Comparison of ENCODE assay signal across 11 mouse cellular contexts in genomic region chr1:133119931-133120712, GRCm38 (mm10). TPM values are rescaled to one million over a fixed set of nuclear protein-coding genes. Genes with fewer than 3 reads are reported as not detected.
A peak's percentile ranks its signal among the peaks of the same experiment; 100 is the strongest.
DNase-seq lines count a peak whose midpoint lies in the region; ATAC-seq and TF ChIP-seq lines count a peak whose summit lies in the region.
"Had no signal": no experiment of that assay in that cellular context is flagged by ENCODE, and none has a peak within 500 bp of the region (broad histone marks: within the 10 kb centered on the region; RNA-seq: fewer than 3 reads in every experiment).

No protein-coding gene starts in this region.

- H3K4me3 ChIP-seq in kidney, embryonic 16.5 days (ENCODE audit: low read length): no peak overlapping the region
- no peak overlapping the region for H3K4me3 ChIP-seq in lung, embryonic 15.5 days
- H3K4me3 ChIP-seq in stomach, postnatal 0 days (ENCODE audit: low read depth, low read length): no peak overlapping the region
- H3K4me3 ChIP-seq: hindbrain, embryonic 13.5 days had no signal

- no peak for TF ChIP-seq EP300 in stomach, postnatal 0 days (optimal IDR thresholded peaks at IDR 0.05)

- H3K4me1 ChIP-seq in kidney, embryonic 16.5 days (ENCODE audit: insufficient read depth, low read length): peaks cover 14% of the 10 kb centered on the region; the same call in 1 of the 2 replicates
- peaks cover 12% of the 10 kb centered on the region for H3K4me1 ChIP-seq in lung, embryonic 15.5 days
- no peaks in the 10 kb centered on the region for H3K4me1 ChIP-seq in stomach, postnatal 0 days (replicated peaks; ENCODE audit: control insufficient read depth, insufficient read depth)

- 29% methylated on average over 7 of the region's 7 CpGs for WGBS in kidney, embryonic 16.5 days
- 23% methylated on average over 7 of the region's 7 CpGs for WGBS in lung, embryonic 15.5 days
- WGBS in stomach, postnatal 0 days: 27% methylated on average over 7 of the region's 7 CpGs

- H3K27me3 ChIP-seq in kidney, embryonic 16.5 days (ENCODE audit: insufficient read depth, low read length): no peaks in the 10 kb centered on the region
- no peaks in the 10 kb centered on the region for H3K27me3 ChIP-seq in lung, embryonic 15.5 days
- H3K27me3 ChIP-seq in stomach, postnatal 0 days (ENCODE audit: control insufficient read depth, insufficient read depth, low read length): no peaks in the 10 kb centered on the region
- H3K27me3 ChIP-seq: hindbrain, embryonic 13.5 days had no signal

- no peaks in the 10 kb centered on the region for H3K36me3 ChIP-seq in kidney, embryonic 16.5 days (ENCODE audit: insufficient read depth, low read length)
- no peaks in the 10 kb centered on the region for H3K36me3 ChIP-seq in lung, embryonic 15.5 days
- H3K36me3 ChIP-seq in stomach, postnatal 0 days (ENCODE audit: control insufficient read depth, insufficient read depth, low read length): no peaks in the 10 kb centered on the region
- H3K36me3 ChIP-seq: hindbrain, embryonic 13.5 days had no signal

- H3K9ac ChIP-seq in kidney, embryonic 16.5 days (replicated peaks; ENCODE audit: low read length): no peak overlapping the region
- no peak overlapping the region for H3K9ac ChIP-seq in lung, embryonic 15.5 days
- no peak overlapping the region for H3K9ac ChIP-seq in stomach, postnatal 0 days (ENCODE audit: low read length)
- H3K9ac ChIP-seq: hindbrain, embryonic 13.5 days had no signal

- ATAC-seq in kidney, embryonic 16.5 days (ENCODE audit: low FRiP score, low TSS enrichment): no peak
- peak; percentile 96 for ATAC-seq in granulocyte monocyte progenitor cell, adult 5-6 weeks (replicated peaks; ENCODE audit: poor library complexity, severe bottlenecking)
- peak; percentile 58; the same call in 1 of the 2 replicates for ATAC-seq in lung, embryonic 15.5 days (ENCODE audit: borderline replicate concordance, extremely low read depth, low FRiP score, low TSS enrichment)
- ATAC-seq in stomach, postnatal 0 days (ENCODE audit: low FRiP score, low TSS enrichment): 0 out of 2 replicates have a peak, but pooled peaks have one; percentile 27
- no peak for ATAC-seq in CD4-positive, CD25-positive, alpha-beta regulatory T cell, adult 4 months
- ATAC-seq: midbrain, embryonic 16.5 days had no signal

- no peak for DNase-seq in kidney, adult 11 months
- DNase-seq in stomach, postnatal 0 days (ENCODE audit: low spot score): no peak
- no peak for DNase-seq in right cerebral cortex, postnatal 4 days
- no peak for DNase-seq in right cerebral cortex, adult 18-20 months
- DNase-seq: cerebellum, postnatal 36 days had no signal

- 0 out of 2 replicates have a peak overlapping the region, but pooled peaks have one; percentile 12 for H3K27ac ChIP-seq in kidney, embryonic 16.5 days (ENCODE audit: low read length)
- H3K27ac ChIP-seq in lung, embryonic 15.5 days: peak overlapping the region; percentile 18; the same call in 1 of the 2 replicates
- no peak overlapping the region for H3K27ac ChIP-seq in stomach, postnatal 0 days (replicated peaks)
- H3K27ac ChIP-seq: hindbrain, embryonic 13.5 days had no signal

- peaks cover 2% of the 10 kb centered on the region; the same call in 1 of the 2 replicates for H3K9me3 ChIP-seq in kidney, embryonic 16.5 days (ENCODE audit: low read length)
- no peaks in the 10 kb centered on the region for H3K9me3 ChIP-seq in lung, embryonic 15.5 days
- no peaks in the 10 kb centered on the region for H3K9me3 ChIP-seq in stomach, postnatal 0 days (ENCODE audit: control insufficient read depth, low read length)
- H3K9me3 ChIP-seq: hindbrain, embryonic 13.5 days had no signal

- TF ChIP-seq CTCF in stomach, postnatal 0 days (IDR thresholded peaks at IDR 0.05; ENCODE audit: low read depth): peak; percentile 28; the same call in 1 of the 2 replicates

- H3K4me2 ChIP-seq in kidney, embryonic 16.5 days (replicated peaks; ENCODE audit: low read depth, low read length): no peak overlapping the region
- no peak overlapping the region for H3K4me2 ChIP-seq in lung, embryonic 15.5 days
- no peak overlapping the region for H3K4me2 ChIP-seq in stomach, postnatal 0 days (replicated peaks; ENCODE audit: low read depth)
- H3K4me2 ChIP-seq: hindbrain, embryonic 13.5 days had no signal

RNA-seq across cellular contexts. Expression of gene Ppp1r15b, which starts 10.8 kb away (rescaled TPM):
- 45.7 and 47.7 TPM in 2 replicates for polyA plus RNA-seq in kidney, embryonic 16.5 days (2015; fragmentation: Nextera tagmentation; extraction: Ambion mirVana)
- total RNA-seq in granulocyte monocyte progenitor cell, adult 5-6 weeks (2014; fragmentation: Nextera tagmentation): 52.3 and 53.9 TPM in 2 replicates
- total RNA-seq in granulocyte monocyte progenitor cell, adult 5-6 weeks (2017): 75.7 and 78.5 TPM in 2 replicates
- 38.0 and 39.2 TPM in 2 replicates for polyA plus RNA-seq in lung, embryonic 15.5 days (2015; fragmentation: Nextera tagmentation; extraction: Ambion mirVana)
- 20.7 and 22.3 TPM in 2 replicates for polyA plus RNA-seq in stomach, postnatal 0 days (2015; fragmentation: Nextera tagmentation; extraction: Ambion mirVana)
- 10 to 100 TPM; 20.6 to 21.8 TPM for polyA plus RNA-seq in CD4-positive, CD25-positive, alpha-beta regulatory T cell, adult 4 months (2017; shearing (Covaris generic))

RNA-seq across cellular contexts. Expression of gene Plekha6, which starts 43.9 kb away (rescaled TPM):
- 8.5 and 9.7 TPM in 2 replicates for polyA plus RNA-seq in kidney, embryonic 16.5 days (2015; fragmentation: Nextera tagmentation; extraction: Ambion mirVana)
- total RNA-seq in granulocyte monocyte progenitor cell, adult 5-6 weeks (2014; fragmentation: Nextera tagmentation): 0.32 and 1.7 TPM in 2 replicates
- total RNA-seq in granulocyte monocyte progenitor cell, adult 5-6 weeks (2017): 0.65 TPM in 1 of 2 replicates, not detected in the other
- polyA plus RNA-seq in lung, embryonic 15.5 days (2015; fragmentation: Nextera tagmentation; extraction: Ambion mirVana): 6.9 and 7.6 TPM in 2 replicates
- polyA plus RNA-seq in stomach, postnatal 0 days (2015; fragmentation: Nextera tagmentation; extraction: Ambion mirVana): 11.1 and 12.1 TPM in 2 replicates
- not detected for polyA plus RNA-seq in CD4-positive, CD25-positive, alpha-beta regulatory T cell, adult 4 months (2017; shearing (Covaris generic))

Comparison
In these comparisons a context has a peak if more than half of its experiments do, and no peak if none do; other contexts are left out.
1. ATAC-seq: peak in granulocyte monocyte progenitor cell, adult 5-6 weeks (single experiment), lung, embryonic 15.5 days (single experiment) and stomach, postnatal 0 days (single experiment); none in kidney, embryonic 16.5 days (single experiment) and CD4-positive, CD25-positive, alpha-beta regulatory T cell, adult 4 months (single experiment).